Mouse (Mus musculus) MEL (cell line): ENCODE results near the gene Plcg2.

ENCODE experiments used
- CTCF ChIP-seq, 3 experiments: IDR thresholded peaks in 2 of 3; conservative IDR thresholded peaks in 1 of 3; 2 replicates each; pipeline ENCODE4 v1.5.1; 2011 to 2012; ENCODE audit warnings: low read length in 3 of 3, low read depth in 2 of 3, mild to moderate bottlenecking in 2 of 3, improper control_type of control experiment in 1 of 3, inconsistent platforms in 1 of 3, mixed read lengths in 1 of 3, moderate library complexity in 1 of 3; ENCODE audit not compliant: control insufficient read depth in 1 of 3, insufficient read depth in 1 of 3, poor library complexity in 1 of 3, severe bottlenecking in 1 of 3
- POLR2A ChIP-seq, 2 experiments: IDR thresholded peaks; 2 replicates each; pipeline ENCODE4 v1.6.1; 2011 to 2012; ENCODE audit warnings: low read length in 2 of 2, mild to moderate bottlenecking in 2 of 2, control low read depth in 1 of 2, improper control_type of control experiment in 1 of 2, low read depth in 1 of 2, moderate library complexity in 1 of 2; ENCODE audit not compliant: control insufficient read depth in 1 of 2, insufficient read depth in 1 of 2, poor library complexity in 1 of 2
- TAL1 ChIP-seq: IDR thresholded peaks from 2 replicates; pipeline ENCODE4 v1.6.1; 2012; ENCODE audit warnings: mild to moderate bottlenecking, inconsistent platforms, low read length, moderate library complexity, mixed read lengths
- ZMIZ1 ChIP-seq: IDR thresholded peaks from 2 replicates; pipeline ENCODE4 v1.6.1; 2012; ENCODE audit warnings: low read depth, mild to moderate bottlenecking, inconsistent platforms, low read length, improper control_type of control experiment, moderate library complexity

DNA sequence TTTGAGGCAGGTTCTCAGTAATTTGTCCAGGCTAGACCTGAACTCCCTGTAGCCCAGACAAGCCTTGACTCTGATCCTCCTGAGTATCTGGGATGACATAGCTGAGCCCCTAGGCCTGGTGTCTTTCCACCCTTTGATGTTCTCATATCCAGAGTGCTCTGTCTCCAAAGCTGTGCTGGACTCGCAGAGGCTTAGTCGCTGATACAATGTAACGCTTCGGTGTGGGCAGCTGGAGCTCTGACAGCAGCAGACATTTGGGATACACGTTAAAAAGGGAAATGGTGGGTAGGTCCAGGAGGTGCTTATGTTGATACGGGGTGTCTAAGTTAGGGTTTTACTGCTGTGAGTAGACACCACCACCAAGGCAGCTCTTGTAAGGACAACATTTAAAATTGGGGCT lies 80.8 kb downstream of the Plcg2 start:
- TF ChIP-seq CTCF (IDR thresholded peaks at IDR 0.05 in 2 of 3, conservative IDR thresholded peaks at IDR 0.05 in 1 of 3; ENCODE audit: control insufficient read depth in 1 of 3, insufficient read depth in 1 of 3, low read depth in 2 of 3, low read length in 3 of 3, poor library complexity in 1 of 3, severe bottlenecking in 1 of 3) (no peak), POLR2A (IDR thresholded peaks at IDR 0.05; ENCODE audit: control insufficient read depth in 1 of 2, insufficient read depth in 1 of 2, low read depth in 1 of 2, low read length in 2 of 2, poor library complexity in 1 of 2) (no peak), TAL1 (no peak), ZMIZ1 (no peak)
